Mouse (Mus musculus): ENCODE measurements at regions not wholly inside any gene's neighbourhood (a gene's known extent, or its start where the extent isn't known, plus 50 kb on each side); places are given as distances from the start of the nearest gene placed in this dataset.

GRCm38 (mm10) chr14:84928161-84928560 lies 484.8 kb downstream of the Pcdh17 start:
- peak in 1 of 2 experiments; percentile 10 for DNase-seq

GRCm38 (mm10) chr14:84934094-84934493 lies 490.7 kb downstream of the Pcdh17 start:
- DNase-seq = peak in 1 of 2 experiments; percentile 52

- no peak for DNase-seq
Observed at GRCm38 (mm10) chr14:84955300-84955699, 511.9 kb downstream of the Pcdh17 start.

- no peak for DNase-seq
Observed at GRCm38 (mm10) chr14:84987764-84988163, 544.4 kb downstream of the Pcdh17 start.

- no peak for DNase-seq
Observed at GRCm38 (mm10) chr14:85012384-85012783, 569.0 kb downstream of the Pcdh17 start.
